Mouse (Mus musculus): ENCODE measurements around the gene Ndufaf7.

- TF ChIP-seq CTCF (IDR thresholded peaks at IDR 0.05; ENCODE audit: extremely low read depth, insufficient read depth, low read length) (no peak), POLR2A (IDR thresholded peaks at IDR 0.05; ENCODE audit: extremely low read depth, insufficient read depth, low read length) (no peak)
Measured at GRCm38 (mm10) chr17:78942579-78942978, 5.6 kb downstream of the Ndufaf7 start.
